Mouse (Mus musculus): ENCODE data around the gene Hjurp.

Gene Hjurp

GRCm38 (mm10) chr1:88277098-88277817, at the start of gene Hjurp, which contains the start of gene Trpm8:
TSS of gene Hjurp (minus strand) at chr1:88277633.
TSS of gene Trpm8 (plus strand) at chr1:88277661.
- DNase-seq: peak; percentile 100

GRCm38 (mm10) chr1:88323101-88323500, 45.7 kb upstream of the Hjurp start:
- no peak for DNase-seq

GRCm38 (mm10) chr1:88322146-88322545, 44.7 kb upstream of the Hjurp start:
- no peak for DNase-seq

GRCm38 (mm10) chr1:88320821-88321395, 43.5 kb upstream of the Hjurp start:
- DNase-seq: no peak

DNA sequence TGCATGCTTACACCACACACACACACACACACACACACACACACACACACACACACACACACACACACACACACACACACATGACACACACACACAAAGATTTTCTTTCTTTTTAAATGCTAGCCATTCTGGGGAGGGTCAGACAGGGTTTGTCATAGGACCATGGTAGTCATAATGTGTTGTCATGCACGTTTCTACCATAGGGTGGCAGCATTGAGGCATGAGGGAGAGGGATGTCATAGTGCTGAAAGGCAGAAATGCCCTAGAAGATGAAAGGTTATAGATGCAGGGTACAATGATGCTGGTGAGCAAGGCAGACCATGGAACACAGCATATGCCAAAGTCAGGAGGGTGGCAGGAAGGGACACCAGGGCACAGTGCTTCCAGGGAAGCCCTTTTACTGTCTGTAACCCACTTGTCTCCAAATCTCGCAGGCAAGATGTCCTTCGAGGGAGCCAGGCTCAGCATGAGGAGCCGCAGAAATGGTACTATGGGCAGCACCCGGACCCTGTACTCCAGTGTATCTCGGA, 41.2 kb upstream of the Hjurp start:
- peak; percentile 73 for DNase-seq

DNA sequence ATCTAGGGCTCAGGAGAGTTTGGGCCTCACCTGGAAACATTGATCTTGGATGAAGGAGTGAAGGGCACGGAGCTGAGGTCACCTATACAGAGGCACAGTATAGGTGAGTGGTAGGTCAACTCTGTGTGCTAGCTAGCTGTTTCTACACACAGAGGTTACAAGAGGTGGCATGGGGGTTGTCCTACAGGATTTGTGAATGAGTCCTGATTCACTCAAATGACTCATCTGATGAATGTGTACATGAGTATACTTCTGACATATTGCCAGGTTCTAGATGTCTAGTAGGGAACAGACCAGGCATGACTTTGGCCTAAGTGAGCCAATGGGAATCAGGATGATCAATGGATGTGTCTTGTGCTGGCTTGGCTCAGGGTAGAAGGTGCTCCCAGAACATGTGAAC, 39.8 kb upstream of the Hjurp start:
- no peak for DNase-seq

- DNase-seq: no peak
Measured at GRCm38 (mm10) chr1:88310349-88310748, 32.9 kb upstream of the Hjurp start.

DNA sequence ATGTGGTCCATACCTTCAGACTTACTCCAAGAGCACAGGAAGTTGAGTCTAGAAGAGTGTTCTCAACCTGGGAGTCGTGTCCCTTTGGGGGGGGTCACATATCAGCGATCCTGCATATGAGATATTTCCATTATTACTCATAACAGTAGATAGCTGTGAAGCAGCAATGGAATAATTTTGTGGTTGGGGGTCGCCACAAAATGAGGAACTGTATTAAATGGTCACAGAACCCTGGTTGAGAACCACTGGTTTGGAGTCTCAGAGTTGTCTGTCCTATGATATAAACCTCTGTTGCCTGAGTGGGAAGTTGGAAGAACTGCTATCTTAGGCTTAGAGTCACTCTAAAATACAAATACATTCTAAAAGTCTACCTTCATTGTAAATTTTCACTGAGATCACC, 32.5 kb upstream of the Hjurp start:
- DNase-seq: no peak

- no peak for DNase-seq
Measured at GRCm38 (mm10) chr1:88309020-88309419, 31.6 kb upstream of the Hjurp start.

- DNase-seq: no peak
Measured at GRCm38 (mm10) chr1:88307180-88307579, 29.7 kb upstream of the Hjurp start.

GRCm38 (mm10) chr1:88306543-88306942, 29.1 kb upstream of the Hjurp start:
- no peak for DNase-seq

GRCm38 (mm10) chr1:88305018-88305795, 27.8 kb upstream of the Hjurp start:
- no peak for DNase-seq

GRCm38 (mm10) chr1:88304261-88304985, 27.0 kb upstream of the Hjurp start:
- DNase-seq: no peak

DNA sequence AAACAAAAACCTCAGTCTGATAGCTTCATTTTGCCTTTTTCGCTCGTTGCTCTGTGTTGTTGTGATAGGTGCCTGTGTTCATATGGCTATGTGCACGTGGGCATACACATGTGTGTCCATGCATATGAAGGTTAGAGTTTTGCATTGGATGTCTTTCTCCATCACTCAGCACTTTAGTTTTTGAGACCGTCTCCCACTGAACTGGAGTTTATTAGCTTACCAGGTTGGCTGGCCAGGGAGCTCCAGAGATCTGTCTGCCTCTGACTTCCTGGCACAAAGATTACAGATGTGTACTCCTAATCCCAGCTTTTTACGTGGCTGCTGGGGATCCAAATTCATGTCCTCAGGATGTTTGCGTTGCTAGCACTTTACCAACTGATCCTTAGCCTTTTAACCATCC, 26.3 kb upstream of the Hjurp start:
- no peak for DNase-seq

- DNase-seq: no peak
Measured at GRCm38 (mm10) chr1:88302057-88302740, 24.8 kb upstream of the Hjurp start.

- DNase-seq: no peak
Measured at GRCm38 (mm10) chr1:88301121-88302014, 23.9 kb upstream of the Hjurp start.

DNA sequence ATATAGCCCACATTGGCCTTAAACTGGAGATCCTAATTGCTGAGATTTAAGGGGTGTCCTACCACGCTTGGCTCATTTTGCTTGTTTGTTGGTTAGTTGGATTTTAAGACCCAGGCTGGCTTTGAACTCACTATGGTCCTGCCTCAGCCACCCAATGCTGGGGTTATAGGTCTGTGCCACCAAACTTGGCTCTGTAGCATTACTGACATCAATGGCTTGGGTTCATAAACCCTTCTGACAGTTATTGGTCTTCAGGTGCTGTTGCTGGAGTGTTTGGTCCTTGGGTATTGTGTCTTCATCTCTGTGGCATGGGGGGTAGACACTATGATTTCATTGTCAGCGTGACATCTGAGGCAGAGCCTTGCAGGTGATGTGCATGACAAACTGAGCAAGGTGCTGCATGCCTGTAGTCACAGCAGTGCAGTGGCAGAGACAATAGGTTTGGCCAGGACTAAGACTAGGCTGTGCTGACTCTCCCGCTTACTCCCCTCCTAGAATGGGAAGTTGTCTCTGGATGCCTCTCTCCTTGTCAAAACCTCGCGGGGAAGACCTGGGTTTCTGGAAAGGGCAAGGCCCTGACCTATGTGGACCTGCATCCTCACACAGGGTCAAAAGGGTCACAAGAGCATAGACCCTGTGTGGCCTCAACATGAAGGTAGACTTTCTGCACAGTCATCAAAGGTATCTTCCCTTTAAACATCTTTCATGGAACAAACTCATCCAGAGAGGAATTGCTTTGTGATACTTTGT, 23.0 kb upstream of the Hjurp start:
- DNase-seq: no peak

DNA sequence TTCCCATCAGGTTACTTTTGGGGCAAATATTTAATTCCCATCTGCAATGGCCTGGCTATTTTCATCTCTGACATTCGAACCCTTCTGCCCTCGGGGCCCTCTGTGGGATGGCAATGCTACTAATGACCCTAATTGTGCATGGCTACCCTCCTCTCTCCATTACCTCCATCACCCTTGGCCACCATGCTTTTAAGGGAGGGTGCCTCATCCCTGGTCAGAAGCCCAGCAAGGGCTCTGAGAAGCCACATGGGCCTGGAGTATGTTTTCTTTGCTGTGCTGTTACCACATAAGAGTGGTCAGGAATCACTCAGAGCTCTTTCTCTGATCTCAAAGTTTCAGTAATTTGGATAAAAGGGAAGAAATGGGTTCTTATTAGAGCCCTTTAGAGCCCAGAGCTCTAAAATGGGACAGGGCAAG, 22.1 kb upstream of the Hjurp start:
- no peak for DNase-seq

- no peak for DNase-seq
Measured at GRCm38 (mm10) chr1:88298686-88299528, 21.5 kb upstream of the Hjurp start.
